Mouse (Mus musculus): ENCODE results near the gene Usp6nl. TPM values are rescaled to one million over a fixed set of nuclear protein-coding genes. Genes with fewer than 3 reads are reported as not detected.

Gene Usp6nl
- total and polyA plus RNA-seq, 3 experiments, result 8.9 to 67.1 (median 24.8) TPM

- H3K4me1 ChIP-seq (ENCODE audit: control insufficient read depth in 1 of 2, insufficient read depth in 2 of 2, low read length in 2 of 2), result no peaks in the 10 kb centered on the region
- no peak for DNase-seq (ENCODE audit: low read depth, low spot score)
These were observed 165.4 kb downstream of the Usp6nl start for GRCm38 (mm10) chr2:6487566-6488488.

GRCm38 (mm10) chr2:6488489-6489056, 166.1 kb downstream of the Usp6nl start:
- no peak for DNase-seq (ENCODE audit: low read depth, low spot score)

More at GRCm38 (mm10) chr2:6487566-6488488, 165.4 kb downstream of the Usp6nl start:
- no peak for TF ChIP-seq KAT2A (conservative IDR thresholded peaks at IDR 0.05; ENCODE audit: low read depth, low read length)
- peaks cover 0 to 2% of the 10 kb centered on the region in 2 experiments; a peak in 2 of 4 replicates for H3K27me3 ChIP-seq (ENCODE audit: control insufficient read depth in 1 of 2, insufficient read depth in 2 of 2, low read length in 2 of 2)
- no peak overlapping the region for H3K4me3 ChIP-seq (ENCODE audit: control insufficient read depth in 1 of 2, insufficient read depth in 1 of 2, low read depth in 2 of 2, low read length in 2 of 2)
- no peaks in the 10 kb centered on the region for H3K36me3 ChIP-seq (ENCODE audit: control insufficient read depth in 1 of 2, insufficient read depth in 2 of 2, low read length in 2 of 2)
- H3K9me3 ChIP-seq (replicated peaks; ENCODE audit: insufficient read depth, low read length), result no peaks in the 10 kb centered on the region
- H3K79me2 ChIP-seq (ENCODE audit: control insufficient read depth, insufficient read depth, low read length, poor library complexity), result no peaks in the 10 kb centered on the region
- no peak overlapping the region for H3K9ac ChIP-seq (ENCODE audit: control insufficient read depth, low read depth, low read length, poor library complexity, severe bottlenecking)
- no peak overlapping the region for H3K27ac ChIP-seq (ENCODE audit: control insufficient read depth, low read depth, low read length)

GRCm38 (mm10) chr2:6490076-6490475, 167.6 kb downstream of the Usp6nl start:
- H3K9ac ChIP-seq (ENCODE audit: control insufficient read depth, low read depth, low read length, poor library complexity, severe bottlenecking), result no peak overlapping the region
- DNase-seq (ENCODE audit: low read depth, low spot score), result no peak
- H3K36me3 ChIP-seq (ENCODE audit: control insufficient read depth in 1 of 2, insufficient read depth in 2 of 2, low read length in 2 of 2), result no peaks in the 10 kb centered on the region
- no peak overlapping the region for H3K4me3 ChIP-seq (ENCODE audit: control insufficient read depth in 1 of 2, insufficient read depth in 1 of 2, low read depth in 2 of 2, low read length in 2 of 2)
- TF ChIP-seq UBTF (IDR thresholded peaks at IDR 0.05; ENCODE audit: borderline replicate concordance, insufficient read depth, low read depth, low read length) (no peak), MXI1 (IDR thresholded peaks at IDR 0.05; ENCODE audit: low read depth, low read length) (no peak)
- no peaks in the 10 kb centered on the region; a peak in 1 of 4 replicates for H3K27me3 ChIP-seq (ENCODE audit: control insufficient read depth in 1 of 2, insufficient read depth in 2 of 2, low read length in 2 of 2)
- H3K9me3 ChIP-seq (replicated peaks; ENCODE audit: insufficient read depth, low read length), result no peaks in the 10 kb centered on the region
- no peaks in the 10 kb centered on the region for H3K79me2 ChIP-seq (ENCODE audit: control insufficient read depth, insufficient read depth, low read length, poor library complexity)
- no peak overlapping the region for H3K27ac ChIP-seq (ENCODE audit: control insufficient read depth, low read depth, low read length)
- no peaks in the 10 kb centered on the region for H3K4me1 ChIP-seq (ENCODE audit: control insufficient read depth in 1 of 2, insufficient read depth in 2 of 2, low read length in 2 of 2)

More at GRCm38 (mm10) chr2:6488489-6489056, 166.1 kb downstream of the Usp6nl start:
- no peaks in the 10 kb centered on the region for H3K36me3 ChIP-seq (ENCODE audit: control insufficient read depth in 1 of 2, insufficient read depth in 2 of 2, low read length in 2 of 2)
- H3K79me2 ChIP-seq (ENCODE audit: control insufficient read depth, insufficient read depth, low read length, poor library complexity), result no peaks in the 10 kb centered on the region
- no peak overlapping the region for H3K4me3 ChIP-seq (ENCODE audit: control insufficient read depth in 1 of 2, insufficient read depth in 1 of 2, low read depth in 2 of 2, low read length in 2 of 2)
- TF ChIP-seq ZC3H11A (IDR thresholded peaks at IDR 0.05; ENCODE audit: low read depth, low read length), result no peak
- no peak for TF ChIP-seq GATA1 (IDR thresholded peaks at IDR 0.05; ENCODE audit: low read depth, low read length)
- TF ChIP-seq TAL1 (IDR thresholded peaks at IDR 0.05; ENCODE audit: low read length), result no peak
- no peak for TF ChIP-seq ELF1 (IDR thresholded peaks at IDR 0.05; ENCODE audit: low read depth, low read length)
- no peak for TF ChIP-seq RAD21 (IDR thresholded peaks at IDR 0.05; ENCODE audit: low read depth, low read length)
- no peak for TF ChIP-seq ETS1 (IDR thresholded peaks at IDR 0.05; ENCODE audit: low read depth, low read length)
- TF ChIP-seq GABPA (IDR thresholded peaks at IDR 0.05; ENCODE audit: low read depth, low read length), result no peak
- TF ChIP-seq MAZ (IDR thresholded peaks at IDR 0.05; ENCODE audit: low read depth, low read length), result no peak
- no peak for TF ChIP-seq MYB (IDR thresholded peaks at IDR 0.05; ENCODE audit: low read depth, low read length)
- no peak for TF ChIP-seq ZMIZ1 (IDR thresholded peaks at IDR 0.05; ENCODE audit: low read depth, low read length)
- TF ChIP-seq MAFK (IDR thresholded peaks at IDR 0.05; ENCODE audit: borderline replicate concordance, low read depth, low read length), result no peak
- no peak for TF ChIP-seq NRF1 (IDR thresholded peaks at IDR 0.05; ENCODE audit: insufficient read depth, low read depth, low read length, poor library complexity, severe bottlenecking)
- H3K27me3 ChIP-seq (ENCODE audit: control insufficient read depth in 1 of 2, insufficient read depth in 2 of 2, low read length in 2 of 2), result peaks cover 0 to 2% of the 10 kb centered on the region in 2 experiments; a peak in 2 of 4 replicates
- no peak overlapping the region for H3K27ac ChIP-seq (ENCODE audit: control insufficient read depth, low read depth, low read length)
- no peaks in the 10 kb centered on the region for H3K9me3 ChIP-seq (replicated peaks; ENCODE audit: insufficient read depth, low read length)
- no peaks in the 10 kb centered on the region for H3K4me1 ChIP-seq (ENCODE audit: control insufficient read depth in 1 of 2, insufficient read depth in 2 of 2, low read length in 2 of 2)
- H3K9ac ChIP-seq (ENCODE audit: control insufficient read depth, low read depth, low read length, poor library complexity, severe bottlenecking), result no peak overlapping the region
